8 mouse cellular contexts compared by ENCODE assay signal in the genomic region with DNA sequence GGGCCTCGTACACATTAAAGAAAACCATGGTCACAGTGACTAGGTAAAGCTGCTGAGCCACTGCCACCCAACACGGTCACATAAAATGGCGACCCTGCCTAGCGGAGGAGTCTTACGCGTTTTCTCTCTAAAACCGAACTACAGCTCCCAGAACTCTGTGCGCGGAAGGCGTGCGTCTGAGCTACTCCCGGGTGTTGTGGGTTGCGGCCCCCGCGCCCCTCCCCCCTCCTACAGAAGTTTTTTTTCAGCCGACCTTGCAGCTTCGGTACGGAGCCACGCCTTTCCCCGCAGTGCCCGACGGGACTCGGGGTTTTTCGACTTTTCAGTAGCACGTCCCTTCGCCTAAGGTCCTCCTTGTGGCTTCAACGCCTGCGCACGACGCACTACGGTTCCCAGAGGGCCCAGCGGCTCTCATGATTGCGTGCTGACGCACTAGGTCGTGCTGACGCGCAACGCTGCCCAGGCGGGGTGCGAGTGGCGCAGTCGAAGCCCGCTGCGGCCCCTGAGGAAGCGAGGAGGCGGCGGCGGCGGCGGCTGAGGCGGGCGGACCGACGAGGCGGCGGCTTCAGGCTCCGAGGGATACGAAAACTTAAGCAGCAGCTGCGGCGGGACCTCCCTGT. TPM values are rescaled to one million over a fixed set of nuclear protein-coding genes. Genes with fewer than 3 reads are reported as not detected.
DNase-seq lines count a peak whose midpoint lies in the region; ATAC-seq and TF ChIP-seq lines count a peak whose summit lies in the region.

No protein-coding gene starts in this region.

- no peaks in the 10 kb centered on the region for H3K9me3 ChIP-seq in megakaryocyte, embryonic 14.5 days

- no peak for TF ChIP-seq CTCF in cortical plate, adult 2 months (IDR thresholded peaks at IDR 0.05; ENCODE audit: extremely low read depth, insufficient read depth, low read length)

- peak overlapping the region; percentile 80 for H3K4me3 ChIP-seq in cortical plate, adult 2 months (ENCODE audit: insufficient read depth, low read length)
- peak overlapping the region; percentile 95 for H3K4me3 ChIP-seq in megakaryocyte, embryonic 14.5 days (replicated peaks)

- peak; percentile 96 to 98 for DNase-seq in gastrocnemius, adult 8-10 months (ENCODE audit: low spot score in 2 of 2)
- DNase-seq in hindlimb bud, embryonic 11.5 days (ENCODE audit: extremely low spot score, low read depth, low spot score) = peak; percentile 96
- DNase-seq in left cerebral cortex, adult 8-10 months (ENCODE audit: low spot score in 2 of 2) = peak; percentile 94 to 99
- DNase-seq in right cerebral cortex, postnatal 10 days (ENCODE audit: low spot score in 2 of 2) = peak; percentile 99
- peak; percentile 87 for DNase-seq in urinary bladder, postnatal 25 days (ENCODE audit: low spot score)

- H3K27me3 ChIP-seq in megakaryocyte, embryonic 14.5 days (replicated peaks) = no peaks in the 10 kb centered on the region

- ATAC-seq in activated CD4-positive, CD25-positive, alpha-beta regulatory T cell, adult 4 months = peak; percentile 89

- peak; percentile 88 for TF ChIP-seq POLR2A in cortical plate, adult 2 months (IDR thresholded peaks at IDR 0.05; ENCODE audit: extremely low read depth, insufficient read depth, low read length)

- H3K4me1 ChIP-seq in cortical plate, adult 2 months (ENCODE audit: control insufficient read depth, insufficient read depth, low read length) = 0 out of 2 replicates have a peak, but pooled peaks cover 1% of the 10 kb centered on the region
- H3K4me1 ChIP-seq in megakaryocyte, embryonic 14.5 days = peaks cover 41% of the 10 kb centered on the region

- peak overlapping the region; percentile 86 for H3K27ac ChIP-seq in cortical plate, adult 2 months (ENCODE audit: insufficient read depth, low read length)

- peaks cover 23% of the 10 kb centered on the region for H3K36me3 ChIP-seq in megakaryocyte, embryonic 14.5 days (replicated peaks; ENCODE audit: low read length)

RNA-seq across cellular contexts. Expression of gene Srrm2, which starts 12.5 kb away (rescaled TPM):
- polyA plus RNA-seq in activated CD4-positive, CD25-positive, alpha-beta regulatory T cell, adult 4 months (2017; shearing (Covaris generic)) = 100 to 1,000 TPM; 234 to 326 TPM
- polyA plus RNA-seq in cortical plate, adult 2 months (2012; rRNA removed) = 640 and 696 TPM in 2 replicates
- 100 to 1,000 TPM; 152 to 180 (median 170) TPM for total RNA-seq in gastrocnemius, adult 8-10 months (2022)
- 100 to 1,000 TPM; 535 to 585 (median 566) TPM for total RNA-seq in left cerebral cortex, adult 8-10 months (2022)
- polyA plus RNA-seq in megakaryocyte, embryonic 14.5 days (2012; ENCODE audit: insufficient read depth, low replicate concordance) = 117 and 357 TPM in 2 replicates

RNA-seq across cellular contexts. Expression of gene Flywch2, which starts 17.0 kb away (rescaled TPM):
- polyA plus RNA-seq in activated CD4-positive, CD25-positive, alpha-beta regulatory T cell, adult 4 months (2017; shearing (Covaris generic)) = 1 to 10 TPM; 2.2 to 3.2 TPM
- 27.2 and 28.8 TPM in 2 replicates for polyA plus RNA-seq in cortical plate, adult 2 months (2012; rRNA removed)
- total RNA-seq in gastrocnemius, adult 8-10 months (2022) = not detected
- total RNA-seq in left cerebral cortex, adult 8-10 months (2022) = 10 to 100 TPM; 12.2 to 21.3 (median 17.7) TPM
- 17.2 and 29.2 TPM in 2 replicates for polyA plus RNA-seq in megakaryocyte, embryonic 14.5 days (2012; ENCODE audit: insufficient read depth, low replicate concordance)

RNA-seq across cellular contexts. Expression of gene Elob, which starts 26.1 kb away (rescaled TPM):
- polyA plus RNA-seq in activated CD4-positive, CD25-positive, alpha-beta regulatory T cell, adult 4 months (2017; shearing (Covaris generic)) = 100 to 1,000 TPM; 686 to 746 TPM
- 547 and 628 TPM in 2 replicates for polyA plus RNA-seq in cortical plate, adult 2 months (2012; rRNA removed)
- total RNA-seq in gastrocnemius, adult 8-10 months (2022) = 100 to 1,000 TPM; 403 to 511 (median 426) TPM
- total RNA-seq in left cerebral cortex, adult 8-10 months (2022) = 100 to 1,000 TPM; 314 to 398 (median 353) TPM
- polyA plus RNA-seq in megakaryocyte, embryonic 14.5 days (2012; ENCODE audit: insufficient read depth, low replicate concordance) = 484 and 719 TPM in 2 replicates

RNA-seq across cellular contexts. Expression of gene Flywch1, which starts 31.5 kb away (rescaled TPM):
- polyA plus RNA-seq in activated CD4-positive, CD25-positive, alpha-beta regulatory T cell, adult 4 months (2017; shearing (Covaris generic)) = 10 to 100 TPM; 13.2 to 13.3 TPM
- polyA plus RNA-seq in cortical plate, adult 2 months (2012; rRNA removed) = 257 and 259 TPM in 2 replicates
- 10 to 100 TPM; 48.7 to 63.8 (median 54.3) TPM for total RNA-seq in gastrocnemius, adult 8-10 months (2022)
- 100 to 1,000 TPM; 423 to 484 (median 468) TPM for total RNA-seq in left cerebral cortex, adult 8-10 months (2022)
- polyA plus RNA-seq in megakaryocyte, embryonic 14.5 days (2012; ENCODE audit: insufficient read depth, low replicate concordance) = 6.0 and 53.7 TPM in 2 replicates

RNA-seq across cellular contexts. Expression of gene Prss33, which starts 33.0 kb away (rescaled TPM):
- 1 to 10 TPM; 1.1 to 2.4 TPM for polyA plus RNA-seq in activated CD4-positive, CD25-positive, alpha-beta regulatory T cell, adult 4 months (2017; shearing (Covaris generic))
- polyA plus RNA-seq in cortical plate, adult 2 months (2012; rRNA removed) = not detected in 2 replicates
- total RNA-seq in gastrocnemius, adult 8-10 months (2022) = not detected
- under 1 TPM in 1 of 4 experiments, not detected in 3; 0.30 TPM for total RNA-seq in left cerebral cortex, adult 8-10 months (2022)
- not detected in 2 replicates for polyA plus RNA-seq in megakaryocyte, embryonic 14.5 days (2012; ENCODE audit: insufficient read depth, low replicate concordance)

Comparison
In these comparisons a context has a peak if more than half of its experiments do, and no peak if none do; other contexts are left out.
1. Peak in every context shown above with its lines: DNase-seq, ATAC-seq, H3K4me3 ChIP-seq and H3K27ac ChIP-seq.